Mouse (Mus musculus): ENCODE data around the gene Rhbdd3. TPM values are rescaled to one million over a fixed set of nuclear protein-coding genes. Genes with fewer than 3 reads are reported as not detected.
A peak's percentile ranks its signal among the peaks of the same experiment; 100 is the strongest.

Rhbdd3 gene
- total RNA-seq (2017): 4.3 and 5.2 TPM in 2 replicates

GRCm38 (mm10) chr11:5098736-5099542, at the start of gene Rhbdd3, which contains the start of gene Ewsr1:
Gene Rhbdd3, plus strand, starts transcription at chr11:5098926.
Gene Ewsr1, minus strand, starts transcription at chr11:5099266.
- ATAC-seq (ENCODE audit: extremely low read depth, insufficient number of reproducible peaks, low FRiP score, poor library complexity, severe bottlenecking): peak; percentile 83

DNA sequence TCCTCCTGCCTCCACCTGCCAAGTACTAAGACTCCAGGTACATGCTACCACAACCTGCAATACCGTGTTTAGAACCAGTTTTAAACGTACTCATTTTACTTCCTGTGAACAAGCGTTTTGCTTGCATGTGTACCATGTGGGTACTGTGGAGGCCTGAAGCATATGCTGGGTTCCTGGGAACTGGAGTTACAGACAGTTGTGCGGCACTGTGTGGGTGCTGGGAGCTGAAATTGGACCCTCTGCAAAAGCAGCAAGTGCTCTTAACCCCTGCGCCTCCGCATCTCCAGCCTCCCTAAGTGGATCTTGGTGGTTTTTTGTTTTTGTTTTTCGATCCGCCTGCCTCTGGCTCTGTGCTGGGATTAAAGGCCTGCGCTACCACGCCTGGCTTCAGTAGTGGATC, 47.1 kb upstream of the Rhbdd3 start:
- ATAC-seq (ENCODE audit: extremely low read depth, insufficient number of reproducible peaks, low FRiP score, poor library complexity, severe bottlenecking): no peak

- ATAC-seq (ENCODE audit: extremely low read depth, insufficient number of reproducible peaks, low FRiP score, poor library complexity, severe bottlenecking): no peak
Measured at GRCm38 (mm10) chr11:5052200-5052854, 46.4 kb upstream of the Rhbdd3 start.

DNA sequence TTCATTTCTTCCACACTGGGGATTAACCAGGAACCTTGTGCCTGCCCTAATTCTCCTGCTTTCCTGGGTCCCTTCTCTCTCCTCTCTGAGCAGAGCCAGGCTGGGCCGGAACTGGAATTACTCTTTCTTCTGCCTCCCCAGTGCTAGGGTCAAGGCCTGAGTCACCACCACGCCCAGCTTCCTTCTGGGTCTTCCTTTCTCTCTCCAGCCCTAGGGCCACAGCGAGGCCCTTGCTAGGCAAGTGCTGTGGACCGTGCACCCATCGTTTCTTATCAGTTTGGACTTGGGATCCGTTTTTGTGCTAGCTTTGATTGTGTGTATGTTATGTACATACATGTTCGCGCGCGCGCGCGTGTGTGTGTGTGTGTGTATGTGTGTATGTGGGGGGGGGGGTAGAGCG, 44.6 kb upstream of the Rhbdd3 start:
- ATAC-seq (ENCODE audit: extremely low read depth, insufficient number of reproducible peaks, low FRiP score, poor library complexity, severe bottlenecking): no peak

DNA sequence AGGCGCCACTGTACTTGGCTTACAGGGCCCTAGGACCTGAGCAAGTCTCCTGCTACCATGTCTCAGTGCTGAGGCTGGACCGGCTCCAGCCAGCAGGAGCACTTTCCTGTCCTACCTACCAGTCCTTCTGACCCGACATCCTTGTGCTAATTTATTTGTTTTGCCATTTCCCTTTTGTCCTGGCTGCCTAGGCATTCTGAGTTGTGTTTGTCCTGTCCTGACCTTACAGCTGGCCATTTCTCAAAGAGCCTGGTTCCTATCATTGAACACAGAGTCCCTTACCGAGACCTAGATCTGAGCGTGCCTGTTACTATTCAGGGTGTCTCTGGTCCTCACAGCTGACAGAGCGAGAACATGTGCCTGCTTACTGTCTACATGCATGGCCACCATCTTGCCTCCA, 43.9 kb upstream of the Rhbdd3 start:
- ATAC-seq (ENCODE audit: extremely low read depth, insufficient number of reproducible peaks, low FRiP score, poor library complexity, severe bottlenecking): no peak

GRCm38 (mm10) chr11:5055945-5056938, 42.5 kb upstream of the Rhbdd3 start:
- ATAC-seq (ENCODE audit: extremely low read depth, insufficient number of reproducible peaks, low FRiP score, poor library complexity, severe bottlenecking): no peak

GRCm38 (mm10) chr11:5057064-5057463, 41.7 kb upstream of the Rhbdd3 start:
- no peak for ATAC-seq (ENCODE audit: extremely low read depth, insufficient number of reproducible peaks, low FRiP score, poor library complexity, severe bottlenecking)

DNA sequence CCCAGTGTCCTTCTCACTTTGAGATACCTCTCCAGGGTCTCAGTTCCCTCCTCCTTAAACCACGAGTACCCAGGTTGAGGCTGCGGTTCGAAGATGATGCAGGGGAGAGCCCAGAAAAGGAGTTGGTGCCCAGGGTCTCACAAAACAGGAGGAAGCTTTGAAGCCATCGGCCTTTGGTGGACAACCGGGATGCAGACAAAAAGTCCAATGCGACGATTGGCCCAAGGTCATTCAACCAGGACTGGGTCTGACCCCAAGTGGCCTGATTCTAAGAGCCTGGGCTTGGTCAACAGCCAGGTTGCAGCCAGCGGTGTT, 41.2 kb upstream of the Rhbdd3 start:
- no peak for ATAC-seq (ENCODE audit: extremely low read depth, insufficient number of reproducible peaks, low FRiP score, poor library complexity, severe bottlenecking)

GRCm38 (mm10) chr11:5057856-5058641, 40.7 kb upstream of the Rhbdd3 start, which contains the start of gene Rasl10a:
Gene Rasl10a, plus strand, starts transcription at chr11:5058128.
- ATAC-seq (ENCODE audit: extremely low read depth, insufficient number of reproducible peaks, low FRiP score, poor library complexity, severe bottlenecking): peak; percentile 21; the same call in 1 of the 2 replicates

GRCm38 (mm10) chr11:5058783-5059182, 39.9 kb upstream of the Rhbdd3 start:
- no peak for ATAC-seq (ENCODE audit: extremely low read depth, insufficient number of reproducible peaks, low FRiP score, poor library complexity, severe bottlenecking)

- no peak for ATAC-seq (ENCODE audit: extremely low read depth, insufficient number of reproducible peaks, low FRiP score, poor library complexity, severe bottlenecking)
Measured at GRCm38 (mm10) chr11:5059230-5059629, 39.5 kb upstream of the Rhbdd3 start.

- no peak for ATAC-seq (ENCODE audit: extremely low read depth, insufficient number of reproducible peaks, low FRiP score, poor library complexity, severe bottlenecking)
Measured at GRCm38 (mm10) chr11:5059704-5060156, 39.0 kb upstream of the Rhbdd3 start.

DNA sequence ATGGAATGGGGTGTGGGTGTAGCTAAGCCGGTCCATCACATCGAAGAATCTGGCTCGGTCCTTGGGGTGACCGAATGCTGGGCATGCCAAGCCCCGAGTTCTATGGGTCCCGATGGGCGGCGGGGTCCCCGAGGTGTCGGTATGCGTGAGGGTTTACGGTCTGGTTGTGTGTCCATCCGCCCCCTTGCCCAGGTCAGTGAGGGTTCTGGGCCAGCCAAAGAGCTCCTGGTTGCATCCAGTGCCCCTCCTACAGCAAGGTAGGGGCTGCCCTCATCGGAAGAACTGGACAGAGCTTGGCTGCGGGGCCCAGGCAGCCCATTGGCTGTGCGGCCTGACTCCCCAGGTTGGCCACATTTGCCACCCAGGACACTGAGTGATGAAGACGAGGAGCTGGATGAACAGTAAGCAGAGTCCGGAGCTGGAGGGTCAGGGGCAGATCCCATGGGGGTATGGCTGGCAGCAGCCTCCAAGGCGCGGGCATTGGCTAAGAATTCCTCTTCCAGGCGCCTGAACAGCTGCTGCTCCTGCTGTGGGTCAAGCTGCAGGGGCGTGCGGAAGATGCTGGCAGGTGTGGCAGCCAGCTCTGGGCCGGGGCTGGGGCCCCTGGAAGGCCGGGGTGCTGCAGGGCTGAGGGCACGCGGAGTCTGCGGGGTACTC, 37.8 kb upstream of the Rhbdd3 start:
- no peak for ATAC-seq (ENCODE audit: extremely low read depth, insufficient number of reproducible peaks, low FRiP score, poor library complexity, severe bottlenecking)

GRCm38 (mm10) chr11:5061413-5062139, 37.1 kb upstream of the Rhbdd3 start:
- peak; percentile 11; the same call in 1 of the 2 replicates for ATAC-seq (ENCODE audit: extremely low read depth, insufficient number of reproducible peaks, low FRiP score, poor library complexity, severe bottlenecking)

DNA sequence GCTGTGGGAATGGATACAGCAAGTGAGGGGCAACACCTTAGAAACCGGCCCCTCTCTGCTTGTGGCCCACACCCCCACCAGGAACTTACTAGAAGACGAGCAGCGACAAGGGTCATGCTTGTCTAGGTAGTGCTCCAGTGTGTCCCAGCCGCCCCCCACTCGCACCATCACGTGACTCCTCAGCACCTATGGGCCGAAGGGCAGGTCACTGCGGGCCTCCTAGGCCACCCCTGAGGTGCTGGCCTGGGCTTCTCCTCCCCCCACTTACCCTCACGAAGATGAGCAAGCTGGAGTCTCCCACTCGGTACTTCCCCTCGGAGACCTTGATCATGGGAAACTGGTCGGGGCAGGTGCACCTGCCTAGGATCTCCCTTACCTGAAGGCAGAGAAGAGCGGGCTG, 36.4 kb upstream of the Rhbdd3 start:
- no peak for ATAC-seq (ENCODE audit: extremely low read depth, insufficient number of reproducible peaks, low FRiP score, poor library complexity, severe bottlenecking)

DNA sequence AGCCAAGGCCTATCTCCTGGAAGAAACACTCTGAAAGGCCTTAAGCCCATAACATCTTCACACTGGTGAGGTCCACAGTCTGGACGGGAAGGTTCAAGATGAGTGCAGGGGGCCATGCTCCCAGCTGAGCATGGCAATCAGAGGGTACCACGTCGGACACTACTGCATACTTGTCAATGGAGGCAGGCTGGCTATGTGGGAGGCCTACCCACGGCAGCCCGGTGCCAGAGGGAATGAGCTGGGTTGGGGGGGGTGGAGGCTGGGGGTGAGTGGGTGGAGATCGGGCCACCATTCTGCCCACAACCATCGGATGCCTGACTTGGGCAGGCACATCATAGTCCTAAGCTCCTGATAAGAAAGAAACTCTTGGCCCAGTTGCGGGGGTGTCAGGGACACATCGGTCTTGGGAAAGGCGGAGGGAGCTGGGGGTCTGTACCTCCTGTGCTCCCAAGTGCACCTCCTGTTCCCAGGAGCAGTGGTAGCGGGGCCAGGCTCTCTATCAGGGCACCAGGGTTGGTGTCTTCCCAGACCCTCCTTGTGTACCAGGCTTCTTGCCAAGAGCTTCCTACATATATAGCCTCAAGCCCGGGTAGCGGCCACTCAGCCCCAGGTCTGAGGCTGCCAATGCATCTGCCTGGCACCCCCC, 35.7 kb upstream of the Rhbdd3 start:
- no peak for ATAC-seq (ENCODE audit: extremely low read depth, insufficient number of reproducible peaks, low FRiP score, poor library complexity, severe bottlenecking)

All from neutrophil, adult 5-6 weeks (primary cell).